Mouse (Mus musculus) embryonic stem cell, embryonic (primary cell): ENCODE measurements around the gene Stx8.

Experiments used
- CTCF ChIA-PET, 4 experiments: fragments of 300-600 bp in 2 of 4; fragments of 350-600 bp in 2 of 4; sonication (Branson Sonifier 250); formaldehyde crosslinking; loops; one replicate each; lab custom pipeline; 2022; ENCODE audit warnings: inconsistent platforms in 2 of 4; lab: Charles Lee
- POLR2A ChIA-PET, 4 experiments: fragments of 300-600 bp in 2 of 4; fragments of 350-600 bp in 2 of 4; sonication (Branson Sonifier 250); formaldehyde crosslinking; loops; one replicate each; lab custom pipeline; 2022; ENCODE audit warnings: antibody characterized with exemption in 4 of 4, inconsistent platforms in 1 of 4; lab: Charles Lee

Gene Stx8

GRCm38 (mm10) chr11:68233469-68233965 is 267.5 kb downstream of the Stx8 start:
- CTCF ChIA-PET = interaction anchor here in 1 of 4 experiments (0.5 kb wide), 1 partner anchor 152 kb away, joined by 3 read pairs; no protein-coding TSS in a partner anchor

DNA sequence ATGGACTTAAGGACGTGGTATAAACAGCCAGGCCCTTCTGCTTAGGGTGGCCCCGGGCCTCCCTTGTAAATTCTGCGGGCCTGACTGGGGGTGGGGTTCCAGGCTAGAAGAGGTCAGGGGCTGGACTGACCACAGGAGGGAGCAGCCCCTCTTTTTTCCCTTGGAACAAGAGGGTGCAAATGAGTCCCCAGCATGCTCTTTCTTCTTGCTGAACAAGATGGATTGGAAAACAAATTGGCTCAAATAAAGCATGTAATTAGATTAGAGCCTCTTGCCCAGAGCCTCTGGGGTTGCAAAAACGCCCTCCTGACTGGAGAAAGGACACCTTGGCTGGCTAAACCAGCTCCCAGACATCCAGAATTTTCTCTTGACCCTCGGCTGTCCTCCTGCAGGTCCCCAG is 273.8 kb downstream of the Stx8 start:
- POLR2A ChIA-PET = no interaction called here
- CTCF ChIA-PET = interaction anchor here in 2 of 4 experiments (0.7 to 1.6 kb wide), 4 partner anchors 118 to 169 kb away, joined by 3 to 5 read pairs (median 3); no protein-coding TSS in a partner anchor

More at GRCm38 (mm10) chr11:68233469-68233965, 267.5 kb downstream of the Stx8 start:
- POLR2A ChIA-PET = interaction anchor here in 1 of 4 experiments (0.8 kb wide), 1 partner anchor 229 kb away, joined by 3 read pairs; no protein-coding TSS in a partner anchor

DNA sequence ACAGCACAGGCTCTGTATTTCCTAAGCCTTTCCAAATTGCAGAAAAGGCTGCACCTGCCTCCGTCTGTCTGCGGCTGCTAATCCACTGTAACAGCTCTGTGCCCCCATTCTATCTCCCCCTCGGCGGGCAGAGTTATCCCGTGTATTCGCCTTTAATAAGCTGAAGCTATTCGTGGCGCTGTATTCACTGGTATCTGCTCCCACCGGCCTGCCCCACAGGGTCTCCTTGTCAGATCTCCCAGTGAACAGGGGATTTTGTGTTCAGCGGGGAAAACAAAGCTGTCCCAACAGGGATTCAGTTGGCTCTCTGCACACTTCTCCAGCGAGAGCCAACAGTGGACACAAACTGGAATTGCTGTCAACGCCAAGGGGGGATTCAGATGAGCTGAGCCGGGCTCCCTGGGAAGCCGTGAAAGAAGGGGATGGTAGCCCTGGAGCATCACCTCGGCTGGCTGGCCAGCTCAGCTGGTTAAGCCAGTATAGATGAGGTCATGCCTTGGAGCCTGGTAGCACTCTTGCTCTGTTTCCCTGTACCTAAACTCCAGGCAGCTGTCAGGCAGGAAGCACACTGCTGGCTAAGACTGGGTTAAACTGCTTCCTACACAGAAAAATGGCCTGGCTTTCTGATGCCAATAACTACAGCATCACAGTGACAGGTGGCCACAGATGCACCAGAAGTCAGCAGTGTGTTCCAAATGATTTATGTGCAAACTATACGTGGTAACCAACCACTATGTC is 278.4 kb downstream of the Stx8 start:
- ChIA-PET CTCF (no interaction called here), POLR2A (interaction anchor here in 2 of 4 experiments (0.5 to 1.4 kb wide), 5 partner anchors 9 to 183 kb away, joined by 3 to 5 read pairs (median 3); no protein-coding TSS in a partner anchor)

- POLR2A ChIA-PET = interaction anchor here in 2 of 4 experiments (0.5 to 1.3 kb wide), 6 partner anchors 9 to 183 kb away, joined by 3 to 5 read pairs (median 3); no protein-coding TSS in a partner anchor
- CTCF ChIA-PET = interaction anchor here in 1 of 4 experiments (0.5 kb wide), 1 partner anchor 595 kb away, joined by 5 read pairs; no protein-coding TSS in a partner anchor
Measured at GRCm38 (mm10) chr11:68244992-68245261, 278.9 kb downstream of the Stx8 start.

DNA sequence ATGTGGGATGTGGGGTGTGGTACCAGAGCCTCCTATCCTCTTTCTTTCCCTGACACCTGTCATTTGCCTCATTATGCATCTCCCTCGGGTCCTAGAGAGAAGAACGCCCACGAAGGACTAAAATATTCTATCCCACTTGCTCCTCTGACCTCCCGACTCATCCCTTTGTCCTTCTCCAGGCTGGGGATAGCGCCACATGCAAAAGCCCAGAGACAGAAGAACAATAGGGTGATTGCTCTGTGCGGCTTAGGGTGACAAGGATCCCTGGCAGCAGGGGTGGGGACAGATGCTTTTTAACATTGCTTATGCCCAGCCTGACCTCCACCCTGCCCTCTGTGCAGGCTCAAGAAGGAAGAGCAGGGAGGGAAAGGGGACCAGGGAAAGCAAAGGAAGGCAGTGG is 281.9 kb downstream of the Stx8 start:
- ChIA-PET CTCF (no interaction called here), POLR2A (interaction anchor here in 1 of 4 experiments (1.2 kb wide), 1 partner anchor 15 kb away, joined by 3 read pairs; no protein-coding TSS in a partner anchor)

GRCm38 (mm10) chr11:68250106-68250505 is 284.1 kb downstream of the Stx8 start:
- POLR2A ChIA-PET = interaction anchor here in 1 of 4 experiments (1.0 to 1.6 kb wide), 2 partner anchors 13 to 441 kb away, joined by 4 read pairs; partner anchors contain the start of gene Myh10
- CTCF ChIA-PET = no interaction called here

- POLR2A ChIA-PET = interaction anchor here (0.6 to 2.3 kb wide), 11 partner anchors 9 to 744 kb away, joined by 3 to 10 read pairs (median 3); no protein-coding TSS in a partner anchor
- CTCF ChIA-PET = interaction anchor here in 2 of 4 experiments (0.6 to 1.2 kb wide), 2 partner anchors 9 to 154 kb away, joined by 3 read pairs; no protein-coding TSS in a partner anchor
Measured at GRCm38 (mm10) chr11:68253531-68253930, 287.5 kb downstream of the Stx8 start.
